Mouse (Mus musculus): ENCODE data around the gene Afmid.

DNA sequence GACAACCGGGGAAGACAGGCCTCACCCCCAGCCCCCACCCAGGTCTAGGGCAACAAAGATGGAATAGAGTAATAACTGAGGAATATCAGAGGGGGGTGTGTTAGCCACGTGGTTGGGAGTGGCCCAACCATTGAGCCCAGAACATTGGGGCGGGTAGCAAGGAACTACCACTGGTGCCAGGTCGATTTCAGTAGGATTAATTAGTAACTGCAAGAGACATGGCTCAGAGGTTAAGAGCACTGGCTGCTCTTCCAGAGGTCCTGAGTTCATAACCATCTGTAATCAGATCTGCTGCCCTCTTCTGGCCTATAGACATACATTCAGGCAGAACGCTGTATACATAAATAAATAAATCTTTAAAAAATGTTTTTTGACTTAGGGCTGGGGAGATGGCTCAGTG lies 20.9 kb downstream of the Afmid start:
- TF ChIP-seq MEF2A (IDR thresholded peaks at IDR 0.05; ENCODE audit: extremely low read depth, insufficient replicate concordance, low read depth, low read length, poor library complexity, severe bottlenecking), result no peak
- TF ChIP-seq POLR2A (IDR thresholded peaks at IDR 0.05; ENCODE audit: control insufficient read depth in 1 of 2, insufficient read depth in 1 of 2, low read depth in 1 of 2, low read length in 2 of 2, poor library complexity in 1 of 2), result no peak; a peak in 1 of 4 replicates
- TF ChIP-seq CTCF (IDR thresholded peaks at IDR 0.05 in 2 of 3, conservative IDR thresholded peaks at IDR 0.05 in 1 of 3; ENCODE audit: control insufficient read depth in 1 of 3, insufficient read depth in 1 of 3, low read depth in 2 of 3, low read length in 3 of 3, poor library complexity in 1 of 3, severe bottlenecking in 1 of 3), result peak; percentile 34 to 65 (median 48)
- no peak for TF ChIP-seq ELF1 (IDR thresholded peaks at IDR 0.05; ENCODE audit: low read depth, low read length)
- no peak for TF ChIP-seq POLR2AphosphoS5 (IDR thresholded peaks at IDR 0.05; ENCODE audit: borderline replicate concordance, low read depth, low read length)
- TF ChIP-seq MYB (IDR thresholded peaks at IDR 0.05; ENCODE audit: low read depth, low read length), result no peak
- TF ChIP-seq USF2 (IDR thresholded peaks at IDR 0.05; ENCODE audit: borderline replicate concordance in 1 of 2, insufficient read depth in 1 of 2, low read depth in 1 of 2, low read length in 2 of 2), result no peak
- no peak for TF ChIP-seq KAT2A (conservative IDR thresholded peaks at IDR 0.05; ENCODE audit: low read depth, low read length)
- no peak for TF ChIP-seq E2F4 (IDR thresholded peaks at IDR 0.05; ENCODE audit: borderline replicate concordance, low read depth, low read length)
- peak; percentile 43; the same call in 1 of the 2 replicates for TF ChIP-seq TBP (IDR thresholded peaks at IDR 0.05; ENCODE audit: low read depth, low read length)
- no peak for TF ChIP-seq BHLHE40 (IDR thresholded peaks at IDR 0.05; ENCODE audit: borderline replicate concordance, low read depth, low read length)
- TF ChIP-seq ZMIZ1 (IDR thresholded peaks at IDR 0.05; ENCODE audit: low read depth, low read length), result no peak
- TF ChIP-seq MAZ (IDR thresholded peaks at IDR 0.05; ENCODE audit: low read depth, low read length), result no peak
